Mouse (Mus musculus) spleen, postnatal 10 days (tissue): ENCODE results near the gene Cyp2u1.

Experiments used
- DNase-seq, 2 experiments: peaks; one replicate each; pipeline ENCODE4 v3.0.0; 2021 to 2022; ENCODE audit warnings: low spot score in 2 of 2

Cyp2u1 gene

DNA sequence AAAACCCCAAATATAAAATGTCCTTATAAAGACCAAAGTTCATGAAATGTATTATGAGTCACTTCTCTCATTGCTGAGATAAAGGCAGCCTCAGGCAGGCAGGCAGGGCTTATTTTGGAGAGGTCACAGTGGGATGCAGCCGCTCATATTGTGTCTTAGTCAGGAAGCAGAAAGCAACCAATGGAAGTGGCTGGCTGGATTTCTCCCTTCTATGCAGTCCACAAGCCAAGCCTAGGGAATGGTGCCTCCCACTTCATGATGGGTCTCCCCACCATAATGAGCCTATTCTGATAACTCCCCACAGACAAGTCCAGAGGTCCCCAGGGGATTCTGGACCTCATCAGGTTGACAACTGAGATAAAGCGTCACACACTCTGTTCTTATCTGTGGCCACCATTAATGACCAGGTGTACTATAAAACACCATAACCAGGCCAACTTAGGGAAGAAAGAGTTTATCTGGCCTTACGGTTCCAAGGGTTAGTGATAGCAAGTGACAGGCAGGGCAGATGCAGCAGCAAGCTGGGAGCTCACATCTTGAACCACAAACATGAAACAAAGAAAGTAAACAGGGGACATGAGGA lies 47.5 kb downstream of the Cyp2u1 start:
- DNase-seq = no peak

DNA sequence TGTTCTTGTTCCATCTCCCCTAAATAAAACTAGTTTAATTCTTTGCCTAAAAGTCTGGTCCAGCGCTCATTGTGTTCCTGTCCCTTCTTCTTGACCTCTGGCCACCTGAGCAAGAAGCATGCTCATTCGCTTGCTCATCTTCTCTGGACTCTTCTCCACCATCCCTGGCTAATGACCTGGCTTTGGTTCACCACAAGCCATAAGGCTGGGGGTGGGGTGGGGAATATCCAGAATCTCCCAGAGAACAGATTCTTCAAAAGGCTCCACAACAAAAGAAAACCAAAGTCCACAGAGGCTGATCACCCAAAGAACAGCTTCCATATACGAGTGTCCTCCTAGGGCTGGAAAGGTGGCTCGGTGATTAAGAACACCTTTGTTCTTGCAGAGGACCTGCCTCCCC lies 48.0 kb downstream of the Cyp2u1 start:
- DNase-seq = no peak

DNA sequence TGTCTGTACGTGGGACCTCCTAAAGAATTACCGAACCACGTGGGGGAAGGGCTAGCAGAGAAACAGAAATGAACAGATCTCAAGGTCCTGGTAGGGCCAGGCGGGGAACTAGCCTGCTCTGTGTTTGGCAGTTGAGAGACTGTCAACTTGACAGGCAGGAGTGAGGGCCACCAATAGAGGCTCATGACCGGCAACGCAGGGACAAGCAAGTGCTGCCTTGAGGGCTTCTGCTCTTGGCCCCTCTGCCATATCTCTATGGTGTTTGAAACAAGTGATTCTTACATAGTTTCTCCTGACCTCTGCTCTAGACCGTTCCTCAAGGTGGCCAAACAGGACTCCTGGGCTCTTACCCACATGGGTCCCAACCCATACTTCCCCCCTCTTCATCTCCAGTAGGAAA lies 51.4 kb downstream of the Cyp2u1 start:
- DNase-seq = no peak

DNA sequence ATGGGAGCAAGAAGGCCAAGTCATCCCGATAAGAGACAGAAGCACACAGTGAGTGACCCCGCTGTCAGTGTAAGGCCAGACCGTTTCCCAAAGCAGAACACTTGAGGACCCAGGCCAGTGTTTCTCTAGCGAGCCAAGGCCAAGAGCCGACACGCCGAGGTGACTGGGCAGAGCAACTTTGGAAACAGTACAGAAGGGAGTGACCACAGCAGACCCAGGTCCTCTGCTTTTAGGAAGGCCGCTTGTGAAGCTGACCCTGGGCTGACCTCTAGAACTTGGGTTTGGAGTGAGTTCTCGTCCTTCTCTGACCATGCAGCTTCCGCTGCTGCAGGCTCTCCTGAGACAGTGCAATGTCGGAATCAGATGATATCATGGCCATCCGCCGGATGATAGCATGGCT lies 52.0 kb downstream of the Cyp2u1 start:
- no peak for DNase-seq

DNA sequence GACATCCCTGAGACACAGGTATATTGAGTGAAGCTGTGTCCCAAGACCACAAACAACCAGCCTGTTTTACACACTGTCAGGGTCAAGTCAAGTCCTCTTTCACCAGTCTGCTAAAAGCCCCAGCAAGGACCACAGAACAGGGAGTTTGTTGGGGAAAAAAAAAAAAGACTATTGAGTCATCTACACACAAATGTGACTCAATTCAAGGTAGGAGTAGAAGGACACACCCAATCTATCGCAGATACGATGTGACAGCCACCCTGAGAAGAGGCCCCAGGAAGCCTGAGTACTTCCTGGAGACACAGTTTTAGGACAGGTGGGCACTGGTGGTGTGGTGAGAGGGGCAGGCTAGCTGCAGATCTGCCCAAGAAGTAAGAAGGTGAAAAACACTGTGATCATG lies 52.7 kb downstream of the Cyp2u1 start:
- no peak for DNase-seq

DNA sequence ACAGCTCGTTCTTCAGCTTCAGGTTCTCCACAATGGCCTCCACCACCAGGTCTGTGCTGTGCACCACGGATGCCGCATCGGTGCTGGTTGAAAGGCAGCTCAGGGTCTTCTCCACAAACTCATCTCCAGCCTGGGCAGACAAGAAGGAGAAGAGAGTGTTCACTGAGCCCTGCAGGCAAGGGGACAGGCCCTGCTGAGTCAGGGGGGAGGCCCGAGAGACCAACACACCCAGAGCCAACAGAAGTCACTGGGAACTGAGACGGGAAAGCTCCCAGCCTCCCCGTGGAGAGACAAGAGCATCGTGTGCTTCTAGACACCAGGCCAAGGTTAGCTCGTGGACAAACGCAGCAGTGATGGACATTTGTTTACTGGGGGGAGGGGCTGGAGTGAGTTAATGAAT lies 54.6 kb downstream of the Cyp2u1 start:
- no peak for DNase-seq

DNA sequence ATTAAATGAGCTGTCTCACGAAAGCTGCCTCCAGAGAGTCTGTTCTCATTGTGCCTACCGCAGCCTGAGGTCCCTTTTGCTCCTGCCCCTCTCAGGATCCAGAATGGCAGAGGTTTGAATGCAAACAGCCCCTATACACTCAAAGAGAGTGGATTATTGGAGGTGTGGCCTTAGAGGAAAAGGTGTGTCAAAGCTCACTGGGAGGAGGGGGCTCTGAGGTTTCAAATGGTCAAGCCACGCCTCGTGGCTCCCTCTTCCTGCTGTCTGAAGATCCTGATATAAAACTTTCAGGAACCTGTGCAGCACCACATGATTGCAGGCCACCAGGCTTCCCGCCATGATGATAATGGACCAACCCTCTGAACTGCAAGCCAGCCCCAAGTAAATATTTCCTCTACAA lies 55.2 kb downstream of the Cyp2u1 start:
- no peak for DNase-seq

DNA sequence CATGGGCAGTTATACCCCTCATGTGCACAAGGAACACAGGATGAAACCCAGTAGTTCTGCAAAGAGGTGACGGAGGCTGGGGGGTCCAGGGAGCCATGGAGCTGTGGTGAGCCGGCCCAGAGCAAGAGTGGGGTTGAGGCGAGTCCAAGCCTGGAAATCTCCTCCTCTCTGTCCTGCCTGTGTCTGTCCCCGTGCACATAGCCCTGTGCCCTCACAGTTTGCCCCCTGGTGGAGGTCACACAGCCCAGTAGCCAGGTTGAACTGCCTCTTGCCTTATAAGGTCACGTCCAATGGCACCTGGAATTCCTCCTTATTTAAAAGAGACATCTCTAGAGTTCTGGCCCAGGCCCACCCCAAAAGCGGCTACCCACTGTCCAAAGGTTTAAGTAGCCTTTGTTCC lies 55.6 kb downstream of the Cyp2u1 start:
- DNase-seq = no peak

DNA sequence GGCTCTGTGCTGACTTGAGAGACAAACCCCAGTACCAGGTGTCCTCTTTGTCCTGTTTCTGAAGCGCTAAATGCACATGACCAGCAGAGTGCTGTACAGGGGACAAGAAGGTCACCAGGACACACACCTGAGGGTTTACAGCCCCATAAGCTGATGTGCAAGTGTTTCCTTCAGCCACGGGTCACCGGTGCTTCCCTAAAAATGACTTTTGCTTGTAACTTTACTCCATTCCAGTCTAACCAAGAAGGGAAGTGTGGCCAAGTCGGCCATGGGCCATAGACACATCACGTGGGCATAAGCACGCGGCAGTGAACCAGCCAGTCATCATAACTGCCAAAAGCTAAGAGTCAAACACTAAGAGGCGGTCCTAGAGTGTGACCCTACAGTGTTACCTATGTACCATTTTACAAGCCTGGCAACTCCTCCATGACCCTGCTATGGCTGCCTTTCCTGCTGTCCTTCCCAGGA lies 56.4 kb downstream of the Cyp2u1 start:
- no peak for DNase-seq

DNA sequence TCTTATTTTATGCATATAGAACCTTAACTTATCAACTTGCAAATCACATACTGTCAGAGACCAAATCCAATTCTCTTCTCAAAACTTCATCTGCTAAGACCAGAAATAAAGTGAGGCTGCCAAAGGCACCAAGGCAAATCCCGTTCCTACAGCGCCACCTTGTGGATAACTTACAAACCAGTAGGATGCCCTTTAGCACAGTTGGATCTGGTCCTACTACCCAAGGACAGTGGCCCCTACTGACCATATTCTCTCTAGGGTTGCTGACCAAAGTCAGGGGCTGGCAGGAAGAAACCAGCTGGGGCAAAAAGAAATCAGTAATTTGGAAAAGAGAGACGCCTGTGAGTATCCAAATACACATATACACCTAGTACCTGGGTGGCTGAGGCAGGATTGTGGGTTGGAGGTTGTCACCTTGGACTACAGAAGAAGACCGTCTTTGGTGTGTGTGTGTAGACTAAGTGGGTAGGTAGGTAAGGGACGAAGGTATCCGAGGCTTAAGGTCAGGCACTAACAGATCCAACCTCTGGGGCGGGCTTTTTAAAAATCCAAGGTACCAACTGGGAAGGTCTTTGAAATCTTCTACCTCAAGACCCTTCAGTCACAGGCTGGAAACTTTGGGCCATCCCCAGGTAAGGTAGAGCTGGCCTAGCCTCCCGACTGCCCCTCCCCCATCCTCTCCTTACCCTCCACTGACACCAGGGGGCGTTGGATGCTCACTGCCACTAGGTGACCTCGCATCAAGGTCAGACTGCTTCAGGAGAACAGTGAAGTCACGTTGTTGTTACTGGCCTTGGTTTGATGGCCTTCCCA lies 57.1 kb downstream of the Cyp2u1 start:
- DNase-seq = peak; percentile 19 to 61
